Mouse (Mus musculus) brain, embryonic 14.5 days (tissue): ENCODE data around the gene Fancd2.

Experiments used
- CTCF ChIP-seq: fragments of 200-500 bp; IDR thresholded peaks from 2 replicates; pipeline ENCODE4 v1.5.1; 2012; ENCODE audit warnings: inconsistent platforms, mild to moderate bottlenecking, moderate library complexity, borderline replicate concordance; ENCODE audit not compliant: insufficient read depth, insufficient read length; ENCODE audit errors: extremely low read depth
- POLR2A ChIP-seq: fragments of 200-500 bp; IDR thresholded peaks from 2 replicates; pipeline ENCODE4 v1.6.1; 2012; ENCODE audit warnings: mild to moderate bottlenecking, inconsistent platforms, borderline replicate concordance; ENCODE audit not compliant: poor library complexity, insufficient read depth, insufficient read length, severe bottlenecking; ENCODE audit errors: extremely low read depth

GRCm38 (mm10) chr6:113600543-113601139, 69.2 kb downstream of the Fancd2 start, which contains the start of gene Fancd2os:
- TF ChIP-seq CTCF = no peak
- TF ChIP-seq POLR2A = no peak
